Mouse (Mus musculus) layer of hippocampus, adult 9-10 months (tissue): ENCODE results near the gene Aqp6.

Experiments used
- DNase-seq: peaks from one replicate; pipeline ENCODE4 v3.0.0; 2022; ENCODE audit warnings: low spot score

Gene Aqp6

GRCm38 (mm10) chr15:99648326-99648725 is 47.1 kb downstream of the Aqp6 start:
- DNase-seq: no peak

- DNase-seq: no peak
These were observed 48.0 kb downstream of the Aqp6 start for GRCm38 (mm10) chr15:99649067-99649761.

- no peak for DNase-seq
These were observed 49.1 kb downstream of the Aqp6 start for GRCm38 (mm10) chr15:99650304-99650703.

- DNase-seq: peak; percentile 94
These were observed 50.1 kb downstream of the Aqp6 start, which contains the start of gene Racgap1 for GRCm38 (mm10) chr15:99651163-99651872. TSS of gene Racgap1 (minus strand) at chr15:99651656.

GRCm38 (mm10) chr15:99651984-99652872 is 51.0 kb downstream of the Aqp6 start:
- no peak for DNase-seq

GRCm38 (mm10) chr15:99653291-99653690 is 52.1 kb downstream of the Aqp6 start:
- no peak for DNase-seq

GRCm38 (mm10) chr15:99653876-99654275 is 52.7 kb downstream of the Aqp6 start:
- DNase-seq: no peak
